Mouse (Mus musculus) cerebellum, adult 2 months (tissue): ENCODE data around the gene Osbpl10.

Experiments
- CTCF ChIP-seq: fragments of 200-500 bp; IDR thresholded peaks from 2 replicates; pipeline ENCODE4 v1.5.1; 2011; ENCODE audit warnings: low read depth, mild to moderate bottlenecking, control low read depth, low read length, moderate library complexity, borderline replicate concordance; ENCODE audit not compliant: insufficient read depth
- POLR2A ChIP-seq: fragments of 200-500 bp; IDR thresholded peaks from 2 replicates; pipeline ENCODE4 v1.6.1; 2011; ENCODE audit warnings: low read length, control low read depth, borderline replicate concordance; ENCODE audit not compliant: insufficient read depth

DNA sequence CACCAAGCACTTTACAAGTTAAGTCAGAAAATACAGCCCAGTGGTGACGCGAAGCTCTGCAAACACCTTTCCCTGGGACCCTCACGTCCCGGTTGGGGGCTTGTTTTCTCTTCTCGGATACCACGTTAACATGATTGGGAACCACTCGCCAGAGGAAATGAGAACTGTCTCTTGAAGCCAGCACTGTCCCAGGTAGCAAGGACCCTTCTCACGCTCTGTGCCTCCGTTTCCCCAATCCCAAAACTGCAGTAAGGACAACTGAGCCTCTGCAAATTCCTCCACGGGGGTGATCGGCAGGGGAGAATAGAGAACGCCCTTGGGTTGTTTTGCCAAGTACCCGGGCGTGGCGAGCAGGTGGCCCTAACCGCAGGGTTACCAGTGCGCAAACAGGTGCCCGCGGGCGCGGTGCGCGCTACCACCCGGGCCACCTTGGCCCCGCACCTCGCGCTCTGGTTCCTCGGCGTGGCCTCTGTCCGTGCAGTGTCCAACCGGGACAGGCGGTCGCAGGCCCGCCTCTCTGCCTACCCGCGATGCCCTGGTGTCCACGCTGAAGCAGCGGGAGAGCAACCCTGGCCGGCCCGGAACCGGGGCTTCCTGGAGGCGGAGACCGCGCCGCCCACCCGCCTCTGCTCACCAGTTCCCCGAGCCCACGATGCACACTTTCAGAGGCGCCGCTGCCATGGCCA lies 45.2 kb upstream of the Osbpl10 start:
- TF ChIP-seq POLR2A (no peak), CTCF (no peak)
